Mouse (Mus musculus) cortical plate, adult 2 months (tissue): ENCODE results near the gene Coro6.

Experiments used
- CTCF ChIP-seq: fragments of 200-500 bp; IDR thresholded peaks from 2 replicates; pipeline ENCODE4 v1.5.1; 2011; ENCODE audit warnings: mild to moderate bottlenecking, control low read depth, low read length; ENCODE audit not compliant: insufficient read depth; ENCODE audit errors: extremely low read depth
- POLR2A ChIP-seq: fragments of 200-500 bp; IDR thresholded peaks from 2 replicates; pipeline ENCODE4 v1.6.1; 2011; ENCODE audit warnings: mild to moderate bottlenecking, low read length, control low read depth; ENCODE audit not compliant: insufficient read depth; ENCODE audit errors: extremely low read depth

- no peak for TF ChIP-seq POLR2A
- no peak for TF ChIP-seq CTCF
Observed at GRCm38 (mm10) chr11:77471407-77471806, 9.2 kb downstream of the Coro6 start.
